Mouse (Mus musculus) mesoderm, embryonic 11.5 days (tissue): ENCODE measurements at regions not wholly inside any gene's neighbourhood (a gene's known extent, or its start where the extent isn't known, plus 50 kb on each side); places are given as distances from the start of the nearest gene placed in this dataset.
A peak's percentile ranks its signal among the peaks of the same experiment; 100 is the strongest.
"Not testable (repeated sequence)": the region's sequence is repeated elsewhere in the genome, so short reads cannot be mapped to it uniquely, and the experiment has no call there.

Experiments
- DNase-seq: peaks from one replicate; pipeline ENCODE4 v3.0.0-alpha.2; 2012; ENCODE audit warnings: low read depth, low spot score

GRCm38 (mm10) chr16:63102930-63103329, 248.8 kb downstream of the Pros1 start:
- no peak for DNase-seq

DNA sequence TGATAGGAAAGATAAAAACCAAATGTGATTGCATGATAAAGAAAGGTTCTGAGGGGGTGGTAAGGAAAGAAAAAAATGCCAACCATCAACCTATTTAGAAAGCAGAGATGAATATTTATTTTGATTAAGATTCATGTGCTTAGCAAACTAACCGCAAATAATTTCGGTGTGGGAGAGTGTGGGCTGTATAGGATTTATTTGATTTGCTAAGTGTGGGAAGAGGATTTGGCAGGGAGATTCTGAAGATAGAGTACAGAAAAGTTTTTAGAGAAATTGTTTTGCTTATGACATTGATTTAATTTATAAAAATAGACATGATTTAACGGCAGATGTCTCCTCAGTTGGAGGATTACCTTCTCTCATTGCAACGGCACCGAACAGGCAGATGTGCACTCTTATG, 250.3 kb downstream of the Pros1 start:
- DNase-seq = no peak

DNA sequence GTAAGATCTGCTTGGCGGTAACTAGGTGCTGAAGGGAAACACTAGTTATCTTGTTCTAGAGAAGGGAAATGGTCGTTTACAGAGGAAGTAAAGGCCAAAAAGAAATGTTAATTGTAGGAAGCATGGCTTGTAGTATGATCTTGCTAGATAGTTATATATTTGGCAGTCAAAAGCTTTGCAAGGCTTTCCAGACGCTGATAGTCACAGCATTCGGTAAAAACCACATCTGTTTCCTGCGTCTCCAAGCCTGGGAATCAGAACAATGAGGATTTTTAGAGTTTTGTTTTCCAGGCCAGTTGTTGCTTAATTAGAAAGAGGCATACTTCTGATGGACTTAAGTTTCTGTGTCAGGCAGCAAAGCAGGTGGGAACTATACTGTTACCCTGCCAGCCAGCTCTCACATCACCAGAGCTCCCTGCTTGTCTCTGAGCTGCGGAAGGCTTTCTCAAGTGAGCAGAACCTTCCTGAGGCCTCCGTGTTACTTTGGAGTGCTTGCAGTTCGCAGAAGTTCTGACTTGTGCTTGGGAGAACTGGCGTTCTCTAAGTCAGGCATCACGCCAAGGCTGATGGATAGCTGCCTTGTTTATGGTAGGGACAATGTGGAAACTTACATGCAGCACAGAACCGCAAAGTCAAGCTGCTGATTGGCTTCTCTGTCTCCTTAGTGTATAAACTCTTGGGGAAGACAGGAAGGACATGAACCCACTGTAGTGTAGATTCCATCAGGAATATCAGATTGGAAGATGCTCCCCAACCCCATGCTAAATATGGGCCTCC, 251.0 kb downstream of the Pros1 start:
- DNase-seq = no peak

- no peak for DNase-seq
Measured at GRCm38 (mm10) chr16:63116456-63116855, 262.3 kb downstream of the Pros1 start.

- no peak for DNase-seq
Measured at GRCm38 (mm10) chr16:63118721-63119120, 264.6 kb downstream of the Pros1 start.

- DNase-seq = no peak
Measured at GRCm38 (mm10) chr16:63143851-63144250, 289.7 kb downstream of the Pros1 start.

DNA sequence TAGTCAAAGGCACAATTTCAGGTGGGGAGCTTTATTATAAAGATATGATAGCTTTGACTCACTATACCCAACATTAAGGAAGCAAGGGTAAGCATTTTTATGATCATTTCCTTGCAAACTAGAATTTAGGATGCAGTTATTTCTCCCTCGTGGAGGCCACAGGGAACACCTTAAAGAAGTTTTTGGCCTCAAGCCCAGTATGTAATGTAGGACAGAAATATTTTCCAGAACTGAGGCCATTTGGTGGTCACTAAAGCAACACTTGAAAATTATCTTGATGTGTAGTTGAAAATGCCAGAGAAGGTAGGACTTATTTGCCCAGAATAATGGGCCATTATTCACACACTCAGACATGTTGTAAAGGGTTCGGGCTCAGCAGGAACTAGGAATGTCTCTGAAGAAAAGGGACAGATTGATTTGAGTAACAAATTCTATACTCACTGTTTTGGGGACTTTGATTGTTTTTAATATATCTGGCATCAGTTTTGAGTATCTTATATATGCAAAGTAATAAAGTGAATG, 301.3 kb downstream of the Pros1 start:
- DNase-seq = no peak

GRCm38 (mm10) chr16:63170101-63170500, 316.0 kb downstream of the Pros1 start:
- DNase-seq = no peak

DNA sequence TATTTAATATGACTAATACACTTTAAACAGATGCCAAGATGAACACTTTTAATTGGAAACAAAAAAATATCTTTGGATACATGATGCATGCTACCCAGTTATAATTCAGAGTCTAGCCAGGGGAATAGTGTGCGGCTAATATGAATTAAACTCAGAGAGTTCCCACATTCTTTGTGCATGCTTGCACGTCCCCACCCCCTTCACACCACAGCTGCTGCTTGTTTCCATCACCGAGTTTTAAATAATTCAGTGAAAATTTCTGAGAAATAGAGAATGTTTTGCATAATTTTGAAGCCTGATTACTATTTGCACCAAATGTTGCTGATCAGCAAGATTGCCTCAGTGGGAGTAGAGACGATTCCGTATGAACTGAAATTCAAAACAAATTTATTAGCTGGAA, 325.1 kb downstream of the Pros1 start:
- no peak for DNase-seq

GRCm38 (mm10) chr16:63191181-63191580, 337.1 kb downstream of the Pros1 start:
- DNase-seq = no peak

GRCm38 (mm10) chr16:63191623-63192022, 337.5 kb downstream of the Pros1 start:
- no peak for DNase-seq

DNA sequence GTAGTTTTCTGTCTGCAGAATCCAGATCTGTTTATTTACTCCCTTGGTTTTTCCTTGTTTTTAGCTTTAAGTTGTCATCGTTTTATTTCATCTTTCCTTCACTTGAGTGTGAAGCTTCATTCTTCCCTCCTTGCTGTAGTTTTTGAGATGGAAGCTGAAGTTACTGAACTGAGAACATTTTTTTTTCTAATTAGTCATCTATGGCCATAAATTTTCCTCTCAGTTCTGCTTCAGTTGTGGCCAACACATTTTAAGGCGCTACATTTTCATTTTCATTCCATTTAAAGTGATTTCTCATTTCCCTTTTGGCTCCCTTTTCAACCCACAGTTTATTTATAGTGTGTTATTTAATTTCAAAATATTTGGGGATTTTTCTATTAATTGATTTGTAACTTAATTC, 340.5 kb downstream of the Pros1 start:
- DNase-seq = no peak

DNA sequence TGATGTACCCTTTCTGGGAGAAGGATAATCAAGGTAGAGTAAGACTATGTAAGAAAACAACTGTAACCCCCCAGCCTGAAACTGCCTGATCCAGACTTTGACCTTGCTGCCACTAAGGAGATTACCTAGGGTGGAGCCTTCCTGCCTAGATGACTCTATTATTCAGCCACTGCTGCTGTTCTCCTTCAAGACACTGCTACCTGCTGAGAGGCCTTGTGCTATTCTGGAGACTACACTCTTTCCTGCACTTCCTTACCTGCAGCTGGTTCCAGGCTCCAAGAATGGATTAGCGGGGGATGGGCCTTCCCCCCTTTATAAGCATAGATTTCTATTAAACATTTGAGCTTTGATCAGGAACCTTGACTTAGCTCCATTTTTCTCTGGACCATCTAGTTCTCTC, 359.4 kb downstream of the Pros1 start:
- DNase-seq = not testable (repeated sequence)

DNA sequence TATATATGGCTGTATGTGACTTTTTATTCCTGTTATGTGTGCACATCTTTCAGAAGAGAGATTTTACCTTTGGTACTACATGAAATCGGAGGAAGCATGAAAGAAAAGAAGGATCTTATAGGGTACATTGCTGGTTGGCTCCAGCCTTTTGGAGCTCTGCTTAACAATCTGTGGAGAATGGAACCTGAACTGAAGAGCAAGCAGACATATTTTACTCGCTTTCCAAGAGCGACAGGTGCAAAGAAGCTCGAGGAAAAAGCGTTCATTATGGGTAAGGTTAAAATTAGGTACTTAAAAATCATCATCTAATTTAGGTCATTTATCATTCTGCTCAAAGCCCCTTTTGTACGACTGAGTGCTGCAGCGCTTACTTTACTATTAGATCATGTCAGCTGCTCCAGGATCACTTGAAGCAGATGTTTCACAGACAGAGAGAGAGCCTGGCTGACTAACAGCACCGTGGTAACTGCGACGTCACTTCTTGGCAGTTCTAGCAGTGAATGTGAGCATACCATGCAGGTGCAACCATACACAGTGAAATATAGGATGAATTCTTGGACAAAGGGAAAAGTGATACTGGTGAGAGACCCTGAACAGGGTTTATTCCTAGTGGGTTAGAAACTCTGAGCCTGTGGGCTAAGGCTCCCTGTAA, 366.2 kb downstream of the Pros1 start:
- DNase-seq = peak; percentile 57

GRCm38 (mm10) chr16:63224608-63225007, 370.5 kb downstream of the Pros1 start:
- DNase-seq = peak; percentile 26

DNA sequence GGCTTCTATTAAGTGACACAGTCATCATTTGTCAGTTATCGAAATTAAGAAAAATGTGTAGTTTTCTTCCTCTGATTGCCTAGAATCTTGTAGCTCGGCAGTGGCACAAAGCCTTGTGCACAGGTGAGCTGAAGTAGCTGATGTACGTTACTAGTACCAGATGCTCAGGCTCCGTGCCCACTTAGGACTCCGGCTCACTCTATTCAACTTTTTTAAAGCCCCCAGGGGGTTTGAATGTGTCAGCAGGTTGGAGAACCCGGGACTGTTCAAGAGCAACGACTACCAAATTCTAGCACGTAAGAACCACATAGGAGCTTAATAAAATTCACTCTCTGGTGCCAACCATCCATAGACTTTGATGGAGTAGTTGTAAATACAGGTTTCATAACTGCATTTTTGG, 371.0 kb downstream of the Pros1 start:
- DNase-seq = no peak

- no peak for DNase-seq
Measured at GRCm38 (mm10) chr16:63229135-63229534, 375.0 kb downstream of the Pros1 start.

- no peak for DNase-seq
Measured at GRCm38 (mm10) chr16:63229567-63229966, 375.5 kb downstream of the Pros1 start.

GRCm38 (mm10) chr16:63270173-63270572, 416.1 kb downstream of the Pros1 start:
- peak; percentile 46 for DNase-seq

- DNase-seq = no peak
Measured at GRCm38 (mm10) chr16:63277556-63277955, 423.4 kb downstream of the Pros1 start.

DNA sequence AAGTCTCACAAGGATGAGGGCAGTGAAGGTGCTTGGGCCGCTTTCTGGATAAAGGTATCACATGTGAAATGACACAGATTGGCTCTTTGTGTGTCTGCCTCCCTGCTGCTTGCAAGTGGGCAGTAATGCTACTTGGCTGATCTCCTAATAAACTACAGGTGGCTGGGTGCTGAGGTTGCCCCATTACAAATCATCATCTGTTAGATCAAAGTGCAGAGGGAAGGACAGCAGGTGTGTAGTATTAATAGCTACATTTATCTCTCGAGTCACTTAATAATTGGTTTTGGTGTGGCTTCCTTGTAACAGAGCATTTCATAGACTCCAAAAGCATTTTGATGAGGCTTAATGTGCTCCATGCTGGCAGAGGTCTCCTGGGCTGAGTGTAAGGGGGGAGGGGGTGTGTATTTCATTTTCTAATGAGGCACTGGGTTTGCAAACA, 424.2 kb downstream of the Pros1 start:
- no peak for DNase-seq

GRCm38 (mm10) chr16:63287655-63288054, 433.5 kb downstream of the Pros1 start:
- no peak for DNase-seq

- DNase-seq = no peak
Measured at GRCm38 (mm10) chr16:63311676-63312075, 457.6 kb downstream of the Pros1 start.
